Mouse (Mus musculus): Measurements from ENCODE around the gene Ino80b. TPM values are rescaled to one million over a fixed set of nuclear protein-coding genes. Genes with fewer than 3 reads are reported as not detected.

Gene Ino80b
- total and polyA plus RNA-seq, 3 experiments, result 14.9 to 30.4 (median 26.1) TPM

- no peak within 1 kb of the TSS for H3K9ac ChIP-seq (ENCODE audit: insufficient read depth, low read depth)
- dilution Hi-C loops (cut with MboI; ENCODE audit: extremely low pct_ligation_motif_present, extremely low pct_unique_long_range_greater_than_20kb, low sequenced_read_pairs), result no loop called here
- peaks cover 2% of the 10 kb centered on the region for H3K27me3 ChIP-seq (replicated peaks)
These were observed 9.8 kb upstream of the Ino80b start, which contains the start of gene Rtkn for GRCm38 (mm10) chr6:83134951-83135513. Gene Rtkn (plus strand): TSS chr6:83135463.

GRCm38 (mm10) chr6:83134226-83134625 lies 9.0 kb upstream of the Ino80b start:
- Histone ChIP-seq H3K9me3 (replicated peaks; ENCODE audit: low read length) (no peaks in the 10 kb centered on the region), H3K4me3 (replicated peaks in 1 of 3; ENCODE audit: low read depth in 2 of 3, low read length in 2 of 3, poor library complexity in 1 of 3) (no peak overlapping the region), H3K4me2 (ENCODE audit: insufficient read depth, low read depth, poor library complexity, severe bottlenecking) (no peak overlapping the region), H3K27me3 (replicated peaks) (no peaks in the 10 kb centered on the region), H3K36me3 (replicated peaks in 1 of 2; ENCODE audit: control insufficient read depth in 1 of 2, insufficient read depth in 1 of 2, low read length in 1 of 2) (no peaks in the 10 kb centered on the region), H3K4me1 (ENCODE audit: control insufficient read depth in 1 of 2, insufficient read depth in 2 of 2) (peaks cover 7 to 31% of the 10 kb centered on the region in 2 experiments; a peak in 3 of 4 replicates), H3K79me2 (replicated peaks; ENCODE audit: control insufficient read depth, extremely low read depth, insufficient read depth, poor library complexity, severe bottlenecking) (no peaks in the 10 kb centered on the region), H3K27ac (ENCODE audit: insufficient read depth, low read depth) (no peak overlapping the region), H3K9ac (ENCODE audit: insufficient read depth, low read depth) (no peak overlapping the region)
- in situ Hi-C loops (cut with MboI; ENCODE audit: low pct_ligation_motif_present, low pct_unique_long_range_greater_than_20kb, low sequenced_read_pairs), result no loop called here
- dilution Hi-C loops (cut with MboI; ENCODE audit: extremely low pct_ligation_motif_present, extremely low pct_unique_long_range_greater_than_20kb, low sequenced_read_pairs), result no loop called here
- no peak for DNase-seq (ENCODE audit: extremely low read depth)
- TF ChIP-seq GABPA (IDR thresholded peaks at IDR 0.05; ENCODE audit: insufficient replicate concordance, low read depth, low read length) (no peak), ZNF384 (IDR thresholded peaks at IDR 0.05; ENCODE audit: low read depth, low read length) (0 out of 2 replicates have a peak, but pooled peaks have one; percentile 39), JUND (conservative IDR thresholded peaks at IDR 0.05; ENCODE audit: low read depth, low read length) (no peak)

More at GRCm38 (mm10) chr6:83134951-83135513, 9.8 kb upstream of the Ino80b start, which contains the start of gene Rtkn:
- in situ Hi-C loops (cut with MboI; ENCODE audit: low pct_ligation_motif_present, low pct_unique_long_range_greater_than_20kb, low sequenced_read_pairs), result no loop called here
- H3K79me2 ChIP-seq (replicated peaks; ENCODE audit: control insufficient read depth, extremely low read depth, insufficient read depth, poor library complexity, severe bottlenecking), result no peaks in the 10 kb centered on the region
- H3K9me3 ChIP-seq (replicated peaks; ENCODE audit: low read length), result no peaks in the 10 kb centered on the region
- peaks cover 7 to 31% of the 10 kb centered on the region in 2 experiments; a peak in 3 of 4 replicates for H3K4me1 ChIP-seq (ENCODE audit: control insufficient read depth in 1 of 2, insufficient read depth in 2 of 2)
- no peak within 1 kb of the TSS for H3K27ac ChIP-seq (ENCODE audit: insufficient read depth, low read depth)
- no peak for DNase-seq (ENCODE audit: extremely low read depth)
- no peak within 1 kb of the TSS; the same call in 1 of the 2 replicates for H3K4me2 ChIP-seq (ENCODE audit: insufficient read depth, low read depth, poor library complexity, severe bottlenecking)
- H3K4me3 ChIP-seq (replicated peaks in 1 of 3; ENCODE audit: low read depth in 2 of 3, low read length in 2 of 3, poor library complexity in 1 of 3), result no peak within 1 kb of the TSS
- no peaks in the 10 kb centered on the region for H3K36me3 ChIP-seq (replicated peaks in 1 of 2; ENCODE audit: control insufficient read depth in 1 of 2, insufficient read depth in 1 of 2, low read length in 1 of 2)
- TF ChIP-seq RCOR1 (conservative IDR thresholded peaks at IDR 0.05; ENCODE audit: low read depth, low read length) (no peak), SMC3 (IDR thresholded peaks at IDR 0.05; ENCODE audit: low read depth, low read length) (no peak), NELFE (IDR thresholded peaks at IDR 0.05; ENCODE audit: low read depth, low read length) (no peak), HCFC1 (IDR thresholded peaks at IDR 0.05; ENCODE audit: low read depth, low read length) (no peak), NRF1 (IDR thresholded peaks at IDR 0.05; ENCODE audit: low read depth, low read length) (no peak), ZKSCAN1 (IDR thresholded peaks at IDR 0.05; ENCODE audit: borderline replicate concordance, low read depth, low read length) (no peak), POLR2A (IDR thresholded peaks at IDR 0.05; ENCODE audit: low read depth, low read length) (no peak), ELF1 (IDR thresholded peaks at IDR 0.05; ENCODE audit: low read depth, low read length) (no peak), IRF4 (IDR thresholded peaks at IDR 0.05; ENCODE audit: low read depth, low read length) (no peak), EP300 (IDR thresholded peaks at IDR 0.05; ENCODE audit: low read length) (no peak), USF1 (IDR thresholded peaks at IDR 0.05; ENCODE audit: low read depth, low read length) (no peak), USF2 (conservative IDR thresholded peaks at IDR 0.05; ENCODE audit: low read depth, low read length) (no peak)

Data from CH12.LX (cell line).